Mouse (Mus musculus) embryo, embryonic 9.5 days (tissue): ENCODE measurements around the gene Socs3.

Source experiments
- DNase-seq: peaks from one replicate; pipeline ENCODE4 v3.0.0-alpha.2; 2017; ENCODE audit errors: extremely low spot score

Socs3 gene

DNA sequence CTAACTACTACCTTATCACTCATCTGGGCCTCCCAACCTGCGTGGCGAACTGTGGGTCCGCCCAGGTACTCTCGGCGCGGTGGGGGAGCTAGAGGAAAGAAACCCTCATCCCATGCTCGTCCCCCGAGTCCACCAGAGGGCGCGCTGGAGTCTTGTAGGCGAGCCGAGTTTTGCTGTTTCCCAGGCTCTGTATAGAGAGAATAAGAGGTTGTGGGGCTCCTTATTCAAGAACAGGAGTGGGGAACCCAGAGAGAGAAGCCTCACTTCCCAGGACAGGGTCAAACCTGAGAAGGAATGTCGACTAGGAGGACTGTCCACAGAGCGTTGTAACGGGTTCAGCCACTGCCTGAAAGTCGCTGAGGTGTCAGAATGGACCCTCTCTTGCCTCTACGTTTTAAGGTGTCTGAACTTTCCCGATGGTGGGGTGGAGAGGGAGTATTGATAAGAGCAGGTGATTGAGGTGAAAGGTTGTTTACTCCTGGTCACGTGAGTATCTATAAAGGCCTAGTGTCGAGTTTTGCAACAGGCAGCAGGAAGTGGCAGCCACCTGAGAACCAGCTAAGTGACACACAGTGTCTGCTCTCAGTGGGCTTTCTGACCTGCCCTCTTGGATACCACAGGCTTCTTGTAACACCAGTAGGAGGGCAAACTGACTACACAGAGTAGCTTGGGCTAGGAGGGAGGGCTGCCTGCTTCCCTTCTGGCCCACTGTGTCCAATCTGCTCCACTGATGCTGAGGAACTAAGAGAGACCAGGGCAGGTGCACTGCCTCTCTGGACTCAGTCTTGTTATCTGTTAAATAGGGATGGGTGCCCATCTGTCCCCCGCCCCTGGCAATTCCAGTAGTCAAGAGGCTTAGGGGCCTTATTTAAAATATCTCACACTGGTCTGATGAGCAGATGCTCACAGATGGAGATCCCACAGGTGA lies at the start of gene Socs3:
TSS of gene Socs3 (minus strand) at position 103 of the 928 bp plus-strand sequence.
- peak; percentile 90 for DNase-seq

DNA sequence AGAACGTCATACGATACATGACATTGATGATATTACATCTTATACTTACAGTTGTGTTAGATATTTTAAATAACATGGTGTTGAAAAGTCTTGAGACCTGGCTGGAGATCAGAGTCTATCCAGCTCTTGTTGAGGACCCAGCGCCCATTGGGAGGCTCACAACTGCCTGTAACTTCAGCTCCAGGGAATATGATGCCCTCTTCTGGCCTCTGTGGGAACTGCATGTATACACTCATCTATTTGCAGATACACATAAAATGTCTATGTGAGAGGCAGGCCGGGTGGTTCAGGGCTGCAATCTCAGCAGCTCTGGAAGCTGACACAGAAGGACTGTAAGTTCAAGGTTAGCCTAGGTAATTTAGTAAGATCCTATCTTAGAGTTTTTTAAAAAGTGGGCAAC lies 48.5 kb upstream of the Socs3 start:
- DNase-seq = no peak

DNA sequence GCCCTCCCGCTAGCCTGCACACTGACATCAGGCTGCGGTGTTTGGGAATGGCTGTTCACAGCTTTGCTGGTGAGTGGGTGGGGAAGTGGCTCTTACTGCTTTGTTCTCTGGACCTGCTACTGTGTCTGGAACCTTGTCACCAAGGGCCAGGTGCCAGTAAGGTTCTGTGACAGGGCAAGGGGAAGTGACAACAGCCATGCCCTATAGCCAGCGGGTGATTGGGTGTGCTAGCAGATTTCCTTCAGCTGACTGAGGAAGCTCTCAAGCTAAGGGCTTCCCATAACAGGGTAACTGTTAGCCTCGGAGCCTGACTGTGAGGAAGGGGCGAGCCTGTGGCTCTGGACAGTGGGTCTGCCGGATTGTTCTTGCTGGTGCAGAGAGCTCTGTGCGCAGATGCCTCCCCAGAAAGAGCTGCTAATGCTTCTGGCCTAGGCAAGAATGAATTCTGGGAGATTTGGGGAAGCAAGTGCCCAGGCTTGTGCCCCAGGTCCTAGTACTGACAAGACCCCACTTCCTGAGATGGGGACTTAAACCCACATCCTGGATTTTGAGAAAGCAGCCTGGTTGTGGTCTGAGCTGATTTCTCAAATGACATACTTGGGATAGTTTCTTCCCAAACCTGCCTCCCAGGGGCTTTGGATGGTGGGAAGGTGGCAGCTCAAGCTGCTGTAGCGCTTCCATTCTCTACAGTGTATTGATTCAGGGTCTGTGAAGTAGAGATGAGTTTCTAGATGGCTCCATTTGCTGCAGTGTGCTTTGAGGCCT lies 45.7 kb upstream of the Socs3 start:
- no peak for DNase-seq

DNA sequence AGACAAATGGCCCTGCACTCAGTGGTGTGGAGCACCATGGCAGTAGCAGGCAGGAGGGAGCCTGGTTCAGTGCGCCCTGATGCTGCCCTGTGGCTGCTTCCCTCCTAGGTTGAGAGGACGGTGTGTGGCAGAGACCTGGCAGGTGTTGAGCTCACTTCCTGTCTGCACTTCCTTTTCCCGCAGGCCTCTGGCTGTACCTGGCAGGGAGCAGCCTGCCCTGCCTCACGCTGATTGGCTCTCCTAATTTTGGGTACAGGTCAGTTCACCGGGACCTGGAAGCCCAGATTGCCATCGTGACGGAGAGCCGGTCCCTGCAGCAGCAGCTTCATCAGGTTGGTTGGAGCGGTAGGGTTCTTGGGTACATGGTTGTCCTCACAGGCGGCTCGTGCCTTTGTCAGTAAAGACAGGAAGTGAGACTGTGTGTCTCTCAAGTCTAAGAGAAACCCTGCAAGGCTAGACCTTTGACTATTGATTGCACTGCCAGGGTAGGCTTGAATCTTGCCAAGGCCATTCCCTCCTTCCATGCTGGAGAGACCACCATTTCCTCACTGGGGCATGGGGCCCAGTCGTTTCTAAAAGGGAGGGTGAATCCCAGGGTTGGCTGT lies 44.6 kb upstream of the Socs3 start:
- DNase-seq = no peak

GRCm38 (mm10) chr11:118013339-118013738 lies 43.5 kb upstream of the Socs3 start:
- DNase-seq = no peak

DNA sequence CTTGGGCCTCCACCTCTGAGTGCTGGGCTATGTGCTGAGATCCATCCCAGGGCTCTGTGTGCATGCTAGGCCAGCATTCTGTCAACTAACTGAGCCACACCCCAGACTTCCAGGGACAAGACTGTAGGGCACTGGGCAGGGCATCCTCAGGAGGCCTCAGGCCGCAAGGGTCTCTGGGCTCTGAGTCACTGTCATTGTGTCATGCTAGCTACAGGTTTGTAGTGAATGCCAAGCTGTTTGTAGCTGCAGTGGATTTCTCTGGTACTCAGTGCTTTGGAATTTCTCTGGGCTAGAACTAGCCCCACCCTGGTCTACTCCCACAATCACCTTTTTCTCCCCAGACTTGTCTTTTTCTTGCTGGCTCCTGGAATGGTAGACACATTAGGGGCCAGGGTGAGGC lies 42.7 kb upstream of the Socs3 start:
- DNase-seq = no peak

DNA sequence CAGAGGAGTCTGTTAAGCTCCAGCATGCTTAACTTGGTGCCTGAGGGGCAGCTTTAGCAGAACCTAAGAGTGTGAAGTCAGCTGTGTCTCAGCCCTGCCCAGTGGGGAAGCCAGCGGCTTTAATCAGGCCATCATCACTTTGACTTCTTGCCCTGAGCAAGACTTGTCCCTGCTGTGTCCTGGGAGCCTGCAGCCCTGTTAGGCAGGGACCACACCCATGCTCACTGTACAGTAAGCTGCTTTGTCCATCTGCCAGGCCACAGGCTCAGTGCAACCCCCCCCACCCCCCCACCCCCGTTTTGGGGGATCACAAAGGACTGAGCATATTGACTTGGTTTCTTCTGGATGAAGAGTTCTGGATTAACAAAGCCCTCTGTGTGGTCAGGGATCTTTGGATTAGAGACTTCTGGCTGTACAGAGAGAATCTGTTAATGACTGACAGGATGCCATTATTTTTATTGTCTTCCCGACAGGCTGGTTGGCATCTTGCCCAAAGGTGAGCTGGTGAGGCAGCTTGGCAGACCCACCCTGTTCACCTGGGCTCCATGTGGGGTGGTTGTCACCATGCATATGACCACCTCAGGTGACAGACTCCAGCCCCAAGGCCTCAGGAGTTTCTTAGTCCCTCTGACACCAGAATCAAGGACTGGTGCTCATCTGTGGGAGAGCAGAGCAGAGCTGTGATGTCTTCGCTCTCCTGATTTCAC lies 40.2 kb upstream of the Socs3 start:
- no peak for DNase-seq

DNA sequence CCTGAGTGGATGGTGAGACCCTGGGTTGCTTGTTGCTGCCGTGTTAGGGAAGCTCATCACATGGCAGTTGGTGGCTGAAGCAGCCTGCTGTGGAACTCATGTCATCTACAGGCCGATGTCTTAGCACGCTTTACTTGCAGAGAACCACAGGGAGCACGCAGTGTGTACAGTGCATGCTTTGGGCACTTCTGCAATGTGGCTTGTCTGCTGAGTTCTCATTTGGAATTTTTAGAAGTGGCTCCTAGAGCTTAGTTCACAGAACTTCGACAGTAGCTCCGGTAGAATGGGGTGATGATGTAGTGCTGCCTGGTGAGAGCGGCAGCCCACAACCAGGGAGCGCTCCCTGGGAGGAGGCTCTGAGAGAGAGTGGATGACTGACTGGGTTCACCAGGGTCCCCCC lies 39.0 kb upstream of the Socs3 start:
- no peak for DNase-seq

GRCm38 (mm10) chr11:118008144-118008805 lies 38.4 kb upstream of the Socs3 start:
- DNase-seq = no peak

DNA sequence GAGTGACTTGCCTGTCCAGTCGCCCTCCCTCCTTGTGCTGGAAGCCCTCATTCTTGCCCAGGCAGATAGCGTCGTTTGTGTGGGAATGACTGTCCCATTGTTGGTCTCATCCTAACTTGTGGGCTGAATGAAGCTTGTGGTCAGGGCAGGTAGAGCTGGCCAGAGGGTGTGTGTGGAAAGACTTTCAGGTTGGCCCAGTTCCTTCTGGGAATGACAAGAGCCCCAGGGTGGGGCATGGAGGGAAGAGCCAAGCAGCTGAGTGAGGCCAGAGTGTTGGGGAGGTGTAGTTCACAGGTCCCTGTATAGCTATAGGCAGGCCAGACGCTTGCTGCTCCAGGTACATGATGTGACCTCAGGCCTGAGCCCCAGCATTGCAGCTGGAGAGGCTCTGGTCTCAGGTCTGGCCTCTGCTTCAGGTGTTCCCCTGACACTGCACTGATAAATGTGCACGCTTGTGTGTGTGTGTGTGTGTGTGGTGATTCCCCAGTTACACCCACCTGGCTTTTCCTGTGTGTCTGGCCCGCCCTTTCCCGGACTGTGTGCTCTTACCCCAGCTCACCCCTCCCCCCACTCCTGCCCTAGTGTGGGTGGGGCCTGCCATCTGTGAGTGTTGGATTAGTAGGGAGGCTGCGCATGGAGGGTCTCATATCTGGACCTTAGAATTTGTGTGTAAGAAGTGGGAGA lies 37.8 kb upstream of the Socs3 start:
- DNase-seq = no peak

- no peak for DNase-seq
Measured at GRCm38 (mm10) chr11:118004217-118004616, 34.4 kb upstream of the Socs3 start.

DNA sequence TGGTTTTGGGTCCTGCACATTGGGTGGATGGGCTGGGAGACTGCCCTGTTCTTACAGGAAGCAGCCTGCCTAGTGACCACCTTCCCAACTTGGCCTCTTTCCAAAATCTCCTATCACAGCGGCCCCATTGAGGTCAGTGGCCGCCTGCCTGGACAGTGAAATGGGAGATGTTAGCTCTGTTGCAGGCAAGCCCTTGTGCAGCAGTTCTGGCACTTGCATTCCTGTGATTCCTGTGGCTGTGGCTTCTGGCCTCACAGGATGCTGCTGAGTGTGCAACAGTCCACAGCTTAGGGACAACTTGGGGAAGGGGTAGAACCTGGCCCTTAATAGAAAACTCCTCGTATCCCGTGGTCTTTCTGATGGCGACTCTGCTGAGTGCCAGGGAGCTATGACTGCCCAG lies 33.9 kb upstream of the Socs3 start:
- no peak for DNase-seq

- DNase-seq = no peak
Measured at GRCm38 (mm10) chr11:118003176-118003575, 33.3 kb upstream of the Socs3 start.

GRCm38 (mm10) chr11:118000565-118001215 lies 30.8 kb upstream of the Socs3 start:
- DNase-seq = no peak

DNA sequence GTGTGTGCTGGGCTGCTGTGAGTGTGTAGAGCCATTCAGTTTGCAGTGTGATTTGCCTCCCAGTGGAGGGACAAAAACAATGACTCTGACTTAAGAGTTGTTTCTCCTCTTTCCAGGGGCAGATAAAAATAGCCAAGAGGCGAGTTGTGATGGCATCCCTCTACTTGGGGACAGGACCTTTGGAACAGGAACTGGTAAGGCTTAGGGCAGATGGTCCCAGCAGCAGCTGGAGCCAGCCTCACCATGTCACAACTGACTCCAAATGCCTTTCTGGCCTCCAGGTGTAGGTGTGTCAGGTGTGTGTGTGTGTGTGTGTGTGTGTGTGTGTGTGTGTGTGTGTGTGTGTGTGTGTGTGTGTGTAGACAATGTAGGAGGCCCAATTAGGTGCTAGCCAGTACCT lies 30.2 kb upstream of the Socs3 start:
- no peak for DNase-seq

DNA sequence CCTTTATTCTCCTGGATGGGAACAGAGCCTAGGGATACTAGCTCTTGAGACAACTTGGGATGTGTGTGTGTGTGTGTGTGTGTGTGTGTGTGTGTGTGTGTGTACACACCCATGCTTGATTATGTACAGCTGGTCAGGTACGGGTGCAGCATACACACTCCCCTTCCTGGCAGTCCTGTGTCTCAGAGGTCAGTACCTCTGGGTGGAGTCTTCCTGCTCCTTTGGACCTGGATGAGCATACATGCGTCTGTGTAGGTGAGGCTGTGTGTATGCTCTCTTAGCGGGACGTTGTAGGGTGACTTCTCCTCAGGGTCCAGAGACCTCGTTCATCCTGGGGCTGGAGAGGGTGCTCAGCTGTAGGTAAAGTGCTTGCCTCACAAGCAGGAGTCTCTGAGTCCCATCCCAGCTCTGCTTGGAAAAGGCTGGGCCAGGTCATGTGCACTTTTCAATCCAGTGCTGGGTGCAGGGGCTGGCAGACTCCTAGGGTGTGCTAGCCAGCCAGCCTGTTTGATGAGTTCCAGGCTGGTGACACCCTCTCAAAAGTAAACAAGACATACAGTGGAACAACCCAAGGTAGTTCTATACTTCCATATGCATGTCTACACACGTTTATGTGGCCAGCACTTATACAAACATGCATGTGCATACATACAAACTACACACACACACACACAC lies 29.6 kb upstream of the Socs3 start:
- DNase-seq = no peak

GRCm38 (mm10) chr11:117998356-117998755 lies 28.5 kb upstream of the Socs3 start:
- no peak for DNase-seq

- no peak for DNase-seq
Measured at GRCm38 (mm10) chr11:117997085-117997484, 27.2 kb upstream of the Socs3 start.

DNA sequence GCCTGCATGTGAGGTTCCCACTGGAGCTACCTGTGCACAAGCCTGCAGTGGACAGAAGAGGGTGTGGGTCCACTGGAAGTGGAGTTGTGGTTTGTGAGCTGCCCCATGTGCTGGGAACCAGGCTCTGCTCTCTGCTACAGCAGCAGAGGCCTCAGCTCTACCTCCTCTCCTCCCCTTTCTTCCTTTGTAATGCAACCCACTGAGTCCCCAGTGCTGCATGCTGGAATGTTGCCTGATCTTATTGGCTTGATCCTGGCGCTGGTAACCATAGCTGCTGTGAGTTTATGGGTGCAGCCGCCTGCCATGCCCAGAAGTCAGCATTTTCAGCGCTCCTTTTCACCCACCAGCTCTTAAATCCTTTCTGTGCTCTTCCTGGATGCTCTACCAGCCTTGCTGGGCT lies 26.2 kb upstream of the Socs3 start:
- no peak for DNase-seq

GRCm38 (mm10) chr11:117995661-117996060 lies 25.8 kb upstream of the Socs3 start:
- no peak for DNase-seq
